Mouse (Mus musculus): Measurements from ENCODE around the gene Wfdc15b.

The Wfdc15b gene

DNA sequence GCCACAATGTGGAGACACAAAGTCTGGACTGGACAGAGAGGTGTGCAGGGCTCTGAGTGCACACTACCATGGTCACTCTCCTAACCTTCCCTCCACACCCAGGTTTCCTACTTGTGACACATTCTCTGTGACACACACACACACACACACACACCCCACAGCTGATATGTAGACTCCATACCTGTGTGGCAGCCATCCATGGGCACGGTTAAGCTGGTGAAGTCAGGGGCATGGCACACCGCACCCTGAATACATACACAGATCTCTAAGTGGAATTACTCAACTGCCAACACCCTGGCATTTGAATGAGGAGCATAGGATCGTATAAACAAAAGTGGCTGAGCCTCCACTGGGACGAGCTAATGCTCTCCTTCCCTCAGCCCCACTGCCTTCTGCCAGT, 40.7 kb downstream of the Wfdc15b start:
- DNase-seq (ENCODE audit: inconsistent age in 2 of 2, low spot score in 1 of 2), result no peak

DNA sequence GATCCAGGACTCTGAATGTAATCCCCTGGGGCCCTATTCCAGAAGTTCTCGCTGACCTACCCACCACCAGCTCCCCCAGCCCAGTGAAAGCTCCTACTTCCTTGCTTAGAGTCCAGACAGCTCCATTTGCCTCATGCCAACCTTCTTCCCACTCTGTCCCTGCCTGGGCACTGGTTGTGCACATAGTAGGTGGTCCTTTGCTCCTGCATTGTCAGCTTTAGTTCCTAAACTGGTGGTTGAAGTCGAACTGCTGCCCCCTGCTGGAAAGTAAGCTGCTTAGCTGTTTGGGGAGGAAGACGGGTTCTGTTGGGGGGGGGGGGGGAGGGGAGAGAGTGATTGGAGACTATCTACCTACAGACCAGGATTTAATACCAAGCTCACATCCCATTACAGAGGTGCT, 41.3 kb downstream of the Wfdc15b start:
- peak in 1 of 2 experiments; percentile 78 for DNase-seq (ENCODE audit: inconsistent age in 2 of 2, low spot score in 1 of 2)

DNA sequence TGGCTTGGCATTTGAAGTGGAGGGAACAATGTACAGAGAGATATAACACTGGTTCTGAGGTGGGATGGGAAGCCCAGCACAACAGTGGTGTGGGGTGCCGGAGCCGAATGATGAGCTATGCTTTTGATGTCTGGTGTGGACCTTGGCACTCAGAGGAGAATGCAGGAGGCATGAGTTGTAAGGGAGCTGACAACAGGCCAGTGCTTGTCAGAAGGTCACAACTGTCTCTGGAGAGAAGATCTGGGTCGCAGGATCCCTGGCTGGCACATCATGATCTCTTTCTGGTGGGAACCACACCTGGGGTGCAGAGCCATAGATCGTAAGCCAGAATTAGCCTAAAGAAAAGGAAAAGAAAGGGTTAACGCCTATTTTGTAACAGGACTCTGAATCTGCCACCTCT, 43.6 kb downstream of the Wfdc15b start:
- DNase-seq (ENCODE audit: inconsistent age in 2 of 2, low spot score in 1 of 2), result peak in 1 of 2 experiments; percentile 73

DNA sequence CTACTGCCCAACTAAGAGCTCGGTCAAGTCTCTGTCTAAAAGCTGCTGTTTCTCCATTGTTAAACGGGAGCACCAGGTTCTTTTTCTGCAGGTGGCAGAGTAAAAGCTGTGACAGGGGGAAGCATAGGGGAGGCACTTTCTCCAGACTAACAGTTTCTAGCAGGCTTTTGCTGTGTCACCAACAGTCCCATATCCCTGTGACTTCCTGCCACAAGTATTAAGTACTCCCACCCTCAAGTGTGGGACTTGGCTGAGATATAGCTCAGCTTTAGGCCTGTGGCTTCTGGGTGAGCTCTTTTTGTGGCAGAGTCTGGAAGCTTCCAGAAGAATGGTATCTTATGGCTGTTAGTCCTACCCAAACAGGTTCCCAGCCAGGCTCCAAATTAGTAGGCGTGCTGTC, 45.6 kb downstream of the Wfdc15b start:
- DNase-seq (ENCODE audit: inconsistent age in 2 of 2, low spot score in 1 of 2), result no peak

DNA sequence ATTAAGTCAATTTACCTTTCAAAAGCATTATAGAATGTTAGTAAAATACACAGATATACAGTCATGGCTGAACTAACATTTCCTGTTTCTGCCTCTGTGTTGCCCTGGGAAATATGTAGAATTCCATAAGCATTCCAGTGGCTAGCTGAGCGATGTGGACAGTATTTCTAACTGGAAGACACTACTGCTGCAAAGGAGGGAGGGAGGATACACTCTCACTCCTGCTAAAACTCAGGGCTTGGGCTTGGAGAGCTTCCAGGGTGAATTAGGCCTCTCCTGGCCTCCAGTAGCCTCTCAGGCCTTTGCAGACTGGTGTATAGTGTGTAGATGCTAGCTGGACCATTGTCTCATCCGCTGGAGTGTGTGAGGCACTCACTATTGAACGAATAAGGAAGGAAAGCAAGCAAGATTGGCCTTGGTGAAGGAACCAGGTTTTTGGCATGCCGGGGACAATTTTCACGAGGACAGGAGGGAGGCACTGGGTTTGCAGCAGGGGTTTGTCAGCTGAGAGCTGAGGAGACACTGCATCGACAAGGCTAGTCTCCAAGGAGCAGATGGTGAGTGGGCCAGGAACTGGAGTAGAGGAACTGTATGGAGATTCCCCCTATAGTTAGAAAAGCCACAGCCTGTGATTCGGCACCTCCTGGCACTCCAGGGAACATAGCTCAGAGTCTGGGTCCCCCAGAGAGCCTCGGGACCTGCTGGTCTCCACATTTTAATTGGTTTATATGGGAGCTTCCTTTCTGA, 46.6 kb downstream of the Wfdc15b start:
- no peak for DNase-seq (ENCODE audit: inconsistent age in 2 of 2, low spot score in 1 of 2)

DNA sequence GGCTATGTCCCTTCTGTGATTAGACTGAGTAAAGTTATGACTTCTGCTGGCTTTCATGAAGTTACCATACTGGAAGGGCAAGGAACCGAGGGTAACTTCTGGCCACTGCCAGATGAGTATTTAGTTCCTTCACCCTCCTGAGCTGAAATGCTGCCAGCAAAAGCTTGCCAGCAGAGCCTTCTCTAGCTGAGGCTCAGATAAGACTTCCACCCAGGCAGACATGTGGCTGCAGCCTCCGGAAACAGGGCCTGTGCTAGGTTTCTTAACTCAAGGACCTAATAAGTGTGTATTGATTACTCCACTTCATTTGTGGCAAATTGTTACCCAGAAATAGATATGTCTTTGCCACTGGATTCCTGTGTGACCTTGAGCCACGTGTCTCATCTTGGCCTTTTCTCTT, 48.1 kb downstream of the Wfdc15b start:
- DNase-seq (ENCODE audit: inconsistent age in 2 of 2, low spot score in 1 of 2), result no peak

DNA sequence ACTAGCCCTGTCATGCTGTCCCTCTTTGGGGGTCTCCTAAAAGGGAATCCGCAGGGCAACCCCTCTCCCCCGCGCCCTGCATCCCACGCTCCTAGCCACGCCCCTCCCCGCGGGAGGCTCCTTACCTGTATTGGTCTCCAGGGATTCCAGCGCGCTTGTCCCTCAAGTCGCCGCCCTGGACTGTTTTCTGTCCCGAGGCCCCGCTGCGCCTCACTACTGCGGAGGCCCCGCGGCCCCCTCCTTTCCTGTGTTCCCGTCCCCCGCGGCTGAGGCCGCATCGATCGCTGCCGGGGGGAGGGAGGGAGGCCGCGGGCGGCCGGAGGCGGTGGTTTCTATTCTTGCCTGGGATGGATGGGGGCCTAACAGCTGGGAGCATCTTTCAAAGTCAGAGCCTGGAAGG, 50.6 kb downstream of the Wfdc15b start, which contains the start of gene Kcns1:
Kcns1 (minus strand) TSS at position 212 of the 400 bp plus-strand sequence.
- DNase-seq (ENCODE audit: inconsistent age in 2 of 2, low spot score in 1 of 2), result no peak

DNA sequence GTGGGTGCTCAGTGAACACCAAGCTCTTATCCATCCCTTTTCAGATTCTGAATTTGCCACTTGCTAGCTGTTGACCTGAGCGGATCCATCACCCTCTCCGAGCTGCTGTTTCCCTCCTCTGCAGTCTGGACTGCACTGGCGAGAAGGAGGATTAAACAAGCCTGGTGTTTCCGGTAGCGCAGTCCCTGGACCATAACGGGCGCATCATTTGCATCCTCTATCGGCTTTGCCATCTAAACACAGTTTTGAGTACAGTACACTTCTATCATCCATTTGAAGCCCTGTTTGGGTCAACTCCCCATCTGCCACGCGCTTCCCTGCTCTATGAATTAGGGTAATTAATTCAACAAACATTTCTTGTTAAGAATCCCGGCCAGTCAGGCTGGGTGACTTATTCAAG, 51.1 kb downstream of the Wfdc15b start:
- DNase-seq (ENCODE audit: inconsistent age in 2 of 2, low spot score in 1 of 2), result no peak

DNA sequence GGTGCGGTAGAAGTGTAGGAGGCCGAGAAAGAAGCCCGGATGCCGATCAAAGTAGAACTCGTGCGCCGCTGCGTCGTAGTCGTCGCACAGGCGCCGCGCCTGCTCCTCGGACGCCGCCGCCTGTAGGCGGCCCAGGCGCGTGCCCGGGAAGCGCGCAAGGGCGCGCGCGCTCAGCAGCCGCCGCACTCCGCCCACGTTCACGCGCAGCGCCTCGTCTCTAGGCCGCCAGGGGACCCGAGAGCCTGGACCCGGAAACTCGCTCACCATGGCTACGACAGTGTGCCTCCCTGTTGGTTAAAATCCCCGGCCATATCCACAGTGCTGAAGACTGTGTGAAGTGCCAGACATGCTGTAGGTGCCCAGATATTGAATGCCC, 52.9 kb downstream of the Wfdc15b start:
- DNase-seq (ENCODE audit: inconsistent age in 2 of 2, low spot score in 1 of 2), result no peak

DNA sequence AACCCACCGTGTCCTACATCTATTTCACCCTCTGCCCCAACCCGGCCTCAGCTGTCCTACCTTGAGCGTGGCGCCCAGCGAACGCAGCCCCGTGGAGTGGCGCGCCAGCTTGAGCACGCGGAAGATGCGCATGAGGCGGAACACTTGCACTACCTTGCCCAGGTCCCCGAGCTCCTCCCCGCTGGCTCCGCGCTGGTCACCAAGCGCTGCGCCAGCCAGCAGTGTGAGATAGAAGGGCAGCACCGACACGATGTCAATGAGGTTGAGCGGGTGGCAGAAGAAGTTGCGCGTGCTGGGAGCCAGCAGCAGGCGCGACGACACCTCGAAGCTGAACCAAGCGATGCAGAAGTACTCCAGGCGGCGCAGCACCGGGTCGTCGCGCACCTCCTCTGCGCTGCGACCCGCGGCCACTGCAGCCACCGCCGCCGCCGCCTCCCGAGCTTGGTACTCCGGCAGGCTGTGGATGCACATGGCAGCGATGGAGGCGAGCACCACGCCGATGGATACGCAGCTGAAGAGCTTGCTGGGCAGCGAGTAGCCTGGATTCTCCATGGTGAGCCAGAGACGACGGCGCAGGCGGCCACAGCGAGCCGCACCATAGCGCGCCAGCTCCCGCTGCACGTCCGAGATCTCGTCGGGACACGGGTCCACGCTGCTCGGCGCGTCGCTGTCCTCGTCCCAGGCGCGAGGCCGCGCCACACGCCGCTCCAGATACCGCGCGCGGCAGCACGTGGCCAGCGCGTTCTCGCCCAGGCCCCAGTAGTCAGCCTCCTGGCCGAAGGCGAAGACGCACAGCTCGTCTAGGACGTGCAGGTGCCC, 53.5 kb downstream of the Wfdc15b start:
- DNase-seq (ENCODE audit: inconsistent age in 2 of 2, low spot score in 1 of 2), result no peak

DNA sequence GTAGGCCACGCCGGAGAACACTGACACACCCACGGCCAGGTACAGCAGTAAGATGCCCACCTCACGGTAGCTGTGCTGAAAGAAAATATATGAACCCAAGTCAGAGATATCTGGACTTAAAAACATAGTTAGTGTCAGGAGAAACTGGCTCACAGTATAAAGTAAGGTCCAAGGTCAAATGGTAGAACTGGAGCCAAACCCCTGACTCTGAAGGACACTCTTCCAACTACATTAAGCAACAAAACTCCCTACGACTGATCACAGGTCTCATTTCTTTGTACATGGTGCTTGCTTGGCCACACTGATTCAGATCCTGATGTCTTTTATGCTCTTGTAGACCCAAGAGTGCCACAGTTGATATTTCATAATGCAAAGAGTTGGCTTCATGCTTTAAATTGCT, 56.5 kb downstream of the Wfdc15b start:
- DNase-seq (ENCODE audit: inconsistent age in 2 of 2, low spot score in 1 of 2), result peak; percentile 46 to 81
